Mouse (Mus musculus) bone marrow, adult 2 months (tissue): ENCODE measurements around the gene Igsf11.

Experiments
- CTCF ChIP-seq: fragments of 200-500 bp; IDR thresholded peaks from 2 replicates; pipeline ENCODE4 v1.5.1; 2011; ENCODE audit warnings: low read length, control low read depth; ENCODE audit not compliant: control insufficient read depth, insufficient read depth
- POLR2A ChIP-seq: fragments of 200-500 bp; IDR thresholded peaks from 2 replicates; pipeline ENCODE4 v1.6.1; 2011; ENCODE audit warnings: low read depth, mild to moderate bottlenecking, control low read depth, low read length, borderline replicate concordance; ENCODE audit not compliant: control insufficient read depth

DNA sequence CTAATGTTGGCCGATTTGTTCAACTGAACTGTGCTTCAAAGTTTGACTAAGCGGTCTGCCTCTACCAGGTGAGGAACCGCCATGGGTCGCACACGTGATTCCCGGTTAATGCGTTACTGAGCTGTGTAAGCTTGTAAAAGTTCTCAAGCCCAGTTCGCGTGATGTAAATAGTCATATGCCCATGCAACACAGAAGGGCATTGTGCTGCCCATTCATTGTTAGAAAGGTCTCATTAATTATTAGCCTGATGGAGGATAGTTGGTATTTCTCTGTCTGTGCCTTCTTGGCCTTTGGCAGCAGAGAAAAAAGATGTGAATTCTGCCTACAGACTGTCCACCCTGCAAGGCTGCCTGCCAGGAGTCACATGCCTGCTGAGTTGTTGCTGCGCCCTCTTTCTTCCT, 53.1 kb downstream of the Igsf11 start:
- no peak for TF ChIP-seq CTCF
- no peak for TF ChIP-seq POLR2A
